Mouse (Mus musculus): ENCODE data around the gene 4930438A08Rik.
"Not testable (repeated sequence)": the region's sequence is repeated elsewhere in the genome, so short reads cannot be mapped to it uniquely, and the experiment has no call there.

The 4930438A08Rik gene

GRCm38 (mm10) chr11:58274572-58274971, at the start of gene 4930438A08Rik:
4930438A08Rik (plus strand) TSS chr11:58274799.
- peak; percentile 83 for DNase-seq

- not testable (repeated sequence) for DNase-seq
Observed at GRCm38 (mm10) chr11:58224872-58225271, 49.7 kb upstream of the 4930438A08Rik start.

- peak; percentile 96 for DNase-seq
Observed at GRCm38 (mm10) chr11:58225655-58226054, 48.9 kb upstream of the 4930438A08Rik start.

- no peak for DNase-seq
Observed at GRCm38 (mm10) chr11:58226425-58226824, 48.2 kb upstream of the 4930438A08Rik start.

GRCm38 (mm10) chr11:58228021-58228420, 46.6 kb upstream of the 4930438A08Rik start:
- not testable (repeated sequence) for DNase-seq

- DNase-seq = peak; percentile 87
Observed at GRCm38 (mm10) chr11:58230396-58230910, 44.1 kb upstream of the 4930438A08Rik start.

- peak; percentile 82 for DNase-seq
Observed at GRCm38 (mm10) chr11:58231156-58231555, 43.4 kb upstream of the 4930438A08Rik start.

GRCm38 (mm10) chr11:58234551-58234950, 40.0 kb upstream of the 4930438A08Rik start:
- DNase-seq = peak; percentile 8

- peak; percentile 85 for DNase-seq
Observed at GRCm38 (mm10) chr11:58235152-58235551, 39.4 kb upstream of the 4930438A08Rik start.

- DNase-seq = peak; percentile 97
Observed at GRCm38 (mm10) chr11:58238840-58239791, 35.5 kb upstream of the 4930438A08Rik start.

- DNase-seq = peak; percentile 97
Observed at GRCm38 (mm10) chr11:58247294-58247693, 27.3 kb upstream of the 4930438A08Rik start.

GRCm38 (mm10) chr11:58249203-58249981, 25.2 kb upstream of the 4930438A08Rik start:
- peak; percentile 79 for DNase-seq

GRCm38 (mm10) chr11:58250550-58250949, 24.0 kb upstream of the 4930438A08Rik start:
- DNase-seq = peak; percentile 22

GRCm38 (mm10) chr11:58254411-58254810, 20.2 kb upstream of the 4930438A08Rik start:
- DNase-seq = peak; percentile 30

- peak; percentile 51 for DNase-seq
Observed at GRCm38 (mm10) chr11:58257816-58258215, 16.8 kb upstream of the 4930438A08Rik start.

- DNase-seq = peak; percentile 67
Observed at GRCm38 (mm10) chr11:58260156-58260555, 14.4 kb upstream of the 4930438A08Rik start.

- peak; percentile 62 for DNase-seq
Observed at GRCm38 (mm10) chr11:58261826-58262225, 12.8 kb upstream of the 4930438A08Rik start.

- DNase-seq = peak; percentile 55
Observed at GRCm38 (mm10) chr11:58262336-58262735, 12.3 kb upstream of the 4930438A08Rik start.

- DNase-seq = peak; percentile 59
Observed at GRCm38 (mm10) chr11:58263516-58263915, 11.1 kb upstream of the 4930438A08Rik start.

GRCm38 (mm10) chr11:58264546-58264945, 10.1 kb upstream of the 4930438A08Rik start:
- peak; percentile 89 for DNase-seq

- no peak for DNase-seq
Observed at GRCm38 (mm10) chr11:58268285-58268684, 6.3 kb upstream of the 4930438A08Rik start.

- DNase-seq = peak; percentile 68
Observed at GRCm38 (mm10) chr11:58275756-58276155, 1.2 kb downstream of the 4930438A08Rik start.

GRCm38 (mm10) chr11:58281970-58282496, 7.4 kb downstream of the 4930438A08Rik start:
- no peak for DNase-seq

Measured in heart, adult 11 months (tissue).